Mouse (Mus musculus): ENCODE measurements at regions not wholly inside any gene's neighbourhood (a gene's known extent, or its start where the extent isn't known, plus 50 kb on each side); places are given as distances from the start of the nearest gene placed in this dataset.

DNA sequence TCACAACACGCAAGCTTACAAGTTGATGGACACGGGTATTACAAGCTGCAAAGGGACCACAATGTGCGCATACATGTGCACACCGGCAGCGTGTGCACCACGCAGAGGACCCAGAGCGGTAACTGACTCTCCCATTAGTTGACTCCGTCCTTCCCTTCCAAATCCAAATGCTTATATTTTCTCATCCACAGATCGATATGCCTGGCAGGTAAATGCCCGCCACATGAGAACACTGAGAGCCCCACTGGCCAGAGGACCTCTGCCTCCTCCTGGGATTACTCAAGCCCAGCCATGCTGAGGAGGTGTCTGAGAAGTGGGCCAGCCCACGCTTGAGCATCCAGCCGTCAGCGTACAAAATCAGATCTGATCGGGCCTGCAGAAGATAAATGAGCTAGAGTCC is 279.6 kb downstream of the Gm826 start:
- Histone ChIP-seq H3K79me2 (ENCODE audit: control insufficient read depth, insufficient read depth, low read length, poor library complexity) (no peaks in the 10 kb centered on the region), H3K36me3 (ENCODE audit: control insufficient read depth in 1 of 2, insufficient read depth in 2 of 2, low read length in 2 of 2) (no peaks in the 10 kb centered on the region), H3K9ac (ENCODE audit: control insufficient read depth, low read depth, low read length, poor library complexity, severe bottlenecking) (no peak overlapping the region), H3K27ac (ENCODE audit: control insufficient read depth, low read depth, low read length) (no peak overlapping the region), H3K4me3 (ENCODE audit: control insufficient read depth in 1 of 2, insufficient read depth in 1 of 2, low read depth in 2 of 2, low read length in 2 of 2) (no peak overlapping the region), H3K9me3 (replicated peaks; ENCODE audit: insufficient read depth, low read length) (no peaks in the 10 kb centered on the region), H3K4me1 (ENCODE audit: control insufficient read depth in 1 of 2, insufficient read depth in 2 of 2, low read length in 2 of 2) (no peaks in the 10 kb centered on the region), H3K27me3 (ENCODE audit: control insufficient read depth in 1 of 2, insufficient read depth in 2 of 2, low read length in 2 of 2) (no peaks in the 10 kb centered on the region)
- no peak for DNase-seq (ENCODE audit: low read depth, low spot score)
- TF ChIP-seq MEF2A (IDR thresholded peaks at IDR 0.05; ENCODE audit: extremely low read depth, insufficient replicate concordance, low read depth, low read length, poor library complexity, severe bottlenecking) (no peak), ELF1 (IDR thresholded peaks at IDR 0.05; ENCODE audit: low read depth, low read length) (no peak), ZKSCAN1 (IDR thresholded peaks at IDR 0.05; ENCODE audit: low read depth, low read length) (no peak), MYB (IDR thresholded peaks at IDR 0.05; ENCODE audit: low read depth, low read length) (no peak), GATA1 (IDR thresholded peaks at IDR 0.05; ENCODE audit: low read depth, low read length) (no peak)

- H3K79me2 ChIP-seq (ENCODE audit: control insufficient read depth, insufficient read depth, low read length, poor library complexity): no peaks in the 10 kb centered on the region
- TF ChIP-seq KAT2A (conservative IDR thresholded peaks at IDR 0.05; ENCODE audit: low read depth, low read length) (no peak), MAZ (IDR thresholded peaks at IDR 0.05; ENCODE audit: low read depth, low read length) (no peak), SMC3 (IDR thresholded peaks at IDR 0.05; ENCODE audit: low read depth, low read length) (no peak), POLR2AphosphoS2 (IDR thresholded peaks at IDR 0.05; ENCODE audit: low read length) (no peak), TCF12 (IDR thresholded peaks at IDR 0.05; ENCODE audit: low read depth, low read length) (no peak), E2F4 (IDR thresholded peaks at IDR 0.05; ENCODE audit: borderline replicate concordance, low read depth, low read length) (no peak), MEF2A (IDR thresholded peaks at IDR 0.05; ENCODE audit: extremely low read depth, insufficient replicate concordance, low read depth, low read length, poor library complexity, severe bottlenecking) (no peak), USF2 (IDR thresholded peaks at IDR 0.05; ENCODE audit: borderline replicate concordance in 1 of 2, insufficient read depth in 1 of 2, low read depth in 1 of 2, low read length in 2 of 2) (no peak), CHD2 (IDR thresholded peaks at IDR 0.05; ENCODE audit: low read length) (no peak), MAFK (IDR thresholded peaks at IDR 0.05; ENCODE audit: borderline replicate concordance, low read depth, low read length) (no peak), TAL1 (IDR thresholded peaks at IDR 0.05; ENCODE audit: low read length) (no peak), ETS1 (IDR thresholded peaks at IDR 0.05; ENCODE audit: low read depth, low read length) (no peak), ELF1 (IDR thresholded peaks at IDR 0.05; ENCODE audit: low read depth, low read length) (no peak), JUND (IDR thresholded peaks at IDR 0.05; ENCODE audit: low read depth, low read length) (no peak), CHD1 (IDR thresholded peaks at IDR 0.05; ENCODE audit: low read depth, low read length) (no peak)
- no peaks in the 10 kb centered on the region for H3K27me3 ChIP-seq (ENCODE audit: control insufficient read depth in 1 of 2, insufficient read depth in 2 of 2, low read length in 2 of 2)
- no peak overlapping the region for H3K9ac ChIP-seq (ENCODE audit: control insufficient read depth, low read depth, low read length, poor library complexity, severe bottlenecking)
- H3K4me3 ChIP-seq (ENCODE audit: control insufficient read depth in 1 of 2, insufficient read depth in 1 of 2, low read depth in 2 of 2, low read length in 2 of 2): no peak overlapping the region
- H3K9me3 ChIP-seq (replicated peaks; ENCODE audit: insufficient read depth, low read length): no peaks in the 10 kb centered on the region
- no peaks in the 10 kb centered on the region for H3K36me3 ChIP-seq (ENCODE audit: control insufficient read depth in 1 of 2, insufficient read depth in 2 of 2, low read length in 2 of 2)
- H3K4me1 ChIP-seq (ENCODE audit: control insufficient read depth in 1 of 2, insufficient read depth in 2 of 2, low read length in 2 of 2): no peaks in the 10 kb centered on the region
- no peak overlapping the region for H3K27ac ChIP-seq (ENCODE audit: control insufficient read depth, low read depth, low read length)
- no peak for DNase-seq (ENCODE audit: low read depth, low spot score)
Measured at GRCm38 (mm10) chr2:160048286-160048685, 285.7 kb downstream of the Gm826 start.

Data from MEL (cell line).